Mouse (Mus musculus): ENCODE data around the gene Rsg1.

The Rsg1 gene

DNA sequence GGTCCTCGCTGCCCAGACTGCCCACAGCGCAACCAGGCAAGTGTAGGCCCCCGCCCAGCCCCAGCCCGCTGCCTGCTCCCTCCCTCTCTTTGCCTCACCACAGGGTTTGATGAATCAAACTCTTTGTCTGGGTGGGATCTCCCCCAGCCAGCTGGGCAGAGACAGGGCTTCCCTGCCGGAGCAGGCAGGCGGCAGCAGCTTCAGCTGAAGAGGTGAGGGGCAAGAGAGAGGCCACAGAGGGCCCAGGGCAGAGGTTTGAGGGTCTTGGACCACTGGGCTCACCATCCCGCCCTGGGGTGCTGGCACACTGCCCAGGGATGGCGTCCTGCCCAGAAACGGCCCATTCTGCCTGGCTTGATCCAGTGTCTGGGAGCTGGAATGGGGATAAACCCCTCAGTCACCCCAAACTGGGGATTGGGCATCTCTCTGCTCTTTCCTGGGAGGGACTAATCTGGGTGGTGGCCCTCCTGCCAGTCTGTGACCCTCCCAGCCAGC lies 31.2 kb downstream of the Rsg1 start:
- in situ Hi-C loops (cut with MboI; ENCODE audit: unreplicated experiment in 2 of 2), result loop anchor here in 1 of 2 experiments (10.0 kb wide), 1 partner anchor 460 kb away; no protein-coding TSS in a partner anchor

DNA sequence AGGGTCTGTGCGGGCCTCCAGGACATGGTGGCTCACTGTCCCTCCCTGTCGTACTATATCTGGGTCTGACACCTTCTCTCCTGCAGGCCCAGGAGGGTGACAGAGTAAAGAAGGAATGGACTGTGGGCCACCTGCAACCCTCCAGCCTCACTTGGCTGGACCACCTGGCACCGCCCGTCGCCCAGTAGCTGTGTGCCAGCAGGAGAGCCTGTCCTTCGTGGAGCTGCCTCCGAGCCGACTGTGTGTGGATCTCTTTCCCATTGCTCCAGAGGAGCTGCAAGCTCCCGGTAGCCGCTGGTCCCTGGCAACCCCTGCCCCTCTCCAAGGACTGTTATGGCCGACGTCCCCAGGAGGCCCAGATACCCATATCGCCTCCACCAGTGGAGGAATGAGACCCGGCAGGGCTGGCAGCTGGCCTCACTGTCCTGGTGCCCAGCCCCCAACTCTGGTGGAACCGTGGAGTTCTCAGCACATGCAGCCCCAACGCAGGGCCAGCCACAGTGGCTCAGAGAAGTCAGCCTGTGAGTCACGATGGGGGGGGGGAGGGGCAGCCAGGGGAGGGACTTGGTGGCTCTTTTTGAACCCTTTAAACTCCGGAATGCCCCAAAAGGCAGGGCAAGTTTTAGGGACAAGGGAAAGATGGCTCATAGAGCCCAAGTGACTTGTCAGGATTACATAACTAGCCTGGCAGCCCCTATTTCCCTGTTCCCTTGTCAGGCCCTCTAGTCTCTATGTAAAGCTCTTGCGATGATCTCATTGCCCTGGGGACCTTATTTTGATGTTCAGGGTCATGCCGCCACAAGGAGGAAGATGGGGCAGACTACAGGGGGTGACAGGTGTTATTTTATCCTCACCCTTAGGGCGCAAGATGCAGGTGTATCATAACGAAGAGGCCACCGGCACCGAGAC lies 32.6 kb downstream of the Rsg1 start:
- in situ Hi-C loops (cut with MboI; ENCODE audit: unreplicated experiment in 2 of 2), result loop anchor here in 1 of 2 experiments (10.0 kb wide), 1 partner anchor 462 kb away; no protein-coding TSS in a partner anchor

DNA sequence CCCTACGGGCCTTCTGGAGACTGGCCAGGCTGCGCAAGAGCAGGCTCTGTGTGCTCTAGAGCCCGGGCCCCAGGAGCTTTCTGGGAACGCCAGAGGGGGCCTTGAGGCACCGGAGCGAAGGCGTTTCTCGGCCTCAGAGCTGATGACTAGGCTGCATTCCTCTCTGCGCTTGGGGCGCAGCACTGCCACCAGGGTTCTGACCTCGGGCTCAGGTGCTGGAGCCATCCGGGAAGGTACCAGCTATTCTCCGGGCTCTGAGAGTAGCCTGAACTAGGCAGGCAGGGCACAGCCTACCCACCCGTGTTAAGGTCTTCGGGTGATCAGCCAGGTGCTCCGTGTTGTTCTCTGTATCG lies 33.2 kb downstream of the Rsg1 start:
- in situ Hi-C loops (cut with MboI; ENCODE audit: unreplicated experiment in 2 of 2), result loop anchor here in 1 of 2 experiments (10.0 kb wide), 1 partner anchor 462 kb away; no protein-coding TSS in a partner anchor

DNA sequence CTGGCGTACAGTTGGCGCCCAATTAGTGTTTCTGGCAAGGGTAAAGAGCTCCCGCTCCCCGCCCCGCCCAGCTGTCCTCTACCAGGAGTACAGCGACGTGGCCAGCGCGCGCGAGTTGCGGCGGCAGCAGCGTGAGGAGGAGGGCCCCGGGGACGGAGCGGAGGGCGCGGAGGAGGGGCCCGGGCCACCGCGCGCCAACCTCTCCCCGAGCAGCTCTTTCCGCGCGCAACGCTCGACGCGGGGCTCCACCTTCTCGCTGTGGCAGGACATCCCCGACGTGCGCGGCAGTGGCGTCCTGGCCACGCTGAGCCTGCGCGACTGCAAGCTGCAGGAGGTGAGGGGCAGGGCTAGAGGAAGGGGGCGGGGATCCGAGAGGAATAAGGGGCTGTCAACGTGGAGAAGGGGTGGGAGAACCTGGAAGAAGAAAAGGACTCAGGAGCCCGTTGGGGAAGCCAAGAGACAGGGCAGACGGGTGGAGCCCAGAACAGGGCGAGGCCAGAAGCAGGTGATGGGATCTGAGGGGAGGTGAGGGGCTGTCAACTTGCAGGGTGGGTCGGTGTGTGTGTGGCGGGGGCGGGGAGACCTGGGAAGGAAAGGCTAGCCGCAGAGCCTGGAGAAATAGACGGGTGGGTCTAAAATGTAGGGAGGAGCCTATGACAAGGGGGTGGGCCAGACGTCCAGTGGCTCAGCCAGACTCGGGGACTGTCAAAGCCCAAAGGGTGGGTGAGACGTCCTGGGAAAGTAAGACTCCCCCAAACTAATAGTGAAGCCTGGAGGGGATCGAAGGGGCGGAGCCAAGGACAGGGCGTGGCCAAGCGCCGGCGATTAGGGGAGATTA lies 34.2 kb downstream of the Rsg1 start:
- in situ Hi-C loops (cut with MboI; ENCODE audit: unreplicated experiment in 2 of 2), result loop anchor here in 1 of 2 experiments (10.0 kb wide), 1 partner anchor 463 kb away; no protein-coding TSS in a partner anchor

DNA sequence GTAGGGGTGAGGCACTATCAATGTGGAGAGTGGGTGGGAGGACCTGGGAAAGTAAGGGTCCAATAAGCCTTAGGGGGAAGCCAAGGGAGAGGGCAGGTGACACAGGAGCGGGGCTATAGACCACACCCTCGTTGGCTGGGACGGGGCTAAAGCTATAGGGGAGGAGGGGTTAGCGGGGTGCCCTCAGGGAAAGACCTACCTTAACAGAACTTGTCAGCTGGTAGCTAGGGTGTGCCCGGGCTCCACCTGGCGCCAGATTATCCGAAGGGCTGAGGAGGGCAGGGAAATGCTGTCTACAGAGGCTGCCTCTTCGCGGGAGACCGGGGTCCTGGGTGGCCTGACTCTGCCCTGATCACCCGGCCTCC lies 34.8 kb downstream of the Rsg1 start:
- in situ Hi-C loops (cut with MboI; ENCODE audit: unreplicated experiment in 2 of 2), result loop anchor here in 1 of 2 experiments (10.0 kb wide), 1 partner anchor 464 kb away; no protein-coding TSS in a partner anchor

DNA sequence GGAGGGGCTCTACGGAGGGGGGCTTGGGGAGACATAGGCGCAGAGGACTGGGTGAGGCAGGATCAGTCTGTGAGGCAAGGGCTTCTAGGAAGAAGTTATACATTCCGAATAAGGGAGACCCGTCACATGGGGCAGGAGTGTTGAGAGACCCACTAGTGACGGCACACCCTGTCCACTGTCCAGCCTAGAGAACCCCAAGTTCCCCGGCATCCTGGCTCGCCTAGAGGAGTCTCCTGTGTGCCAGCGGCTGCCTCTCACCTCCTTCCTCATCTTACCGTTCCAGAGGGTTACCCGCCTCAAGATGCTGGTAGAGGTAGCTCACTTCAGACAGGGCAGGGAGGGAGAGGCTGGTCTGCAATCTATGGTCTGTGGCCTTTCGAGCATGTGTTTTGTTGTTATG lies 35.6 kb downstream of the Rsg1 start:
- in situ Hi-C loops (cut with MboI; ENCODE audit: unreplicated experiment in 2 of 2), result loop anchor here in 1 of 2 experiments (10.0 kb wide), 1 partner anchor 465 kb away; no protein-coding TSS in a partner anchor

DNA sequence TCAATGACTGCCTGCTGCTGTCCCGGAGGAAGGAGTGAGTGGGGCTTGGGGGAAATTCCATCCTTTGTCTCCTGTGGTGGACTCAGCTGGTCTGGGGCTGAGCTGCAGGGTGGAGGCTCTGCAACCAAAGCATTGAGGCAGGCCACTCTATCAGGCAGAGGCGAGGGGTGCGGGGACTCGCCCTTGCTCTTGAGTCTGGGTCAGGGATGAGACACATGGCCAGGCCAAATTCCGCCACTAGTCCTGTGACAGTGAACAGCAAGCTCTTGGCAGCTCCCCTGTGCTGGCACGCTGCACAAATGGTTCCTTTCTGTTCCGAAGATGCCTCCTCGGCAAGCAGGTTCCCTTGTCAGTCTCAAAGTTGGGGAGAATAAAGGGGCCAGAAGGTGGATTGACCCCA lies 37.3 kb downstream of the Rsg1 start:
- in situ Hi-C loops (cut with MboI; ENCODE audit: unreplicated experiment in 2 of 2), result loop anchor here in 1 of 2 experiments (25.0 kb wide), 1 partner anchor 336 kb away; no protein-coding TSS in a partner anchor

DNA sequence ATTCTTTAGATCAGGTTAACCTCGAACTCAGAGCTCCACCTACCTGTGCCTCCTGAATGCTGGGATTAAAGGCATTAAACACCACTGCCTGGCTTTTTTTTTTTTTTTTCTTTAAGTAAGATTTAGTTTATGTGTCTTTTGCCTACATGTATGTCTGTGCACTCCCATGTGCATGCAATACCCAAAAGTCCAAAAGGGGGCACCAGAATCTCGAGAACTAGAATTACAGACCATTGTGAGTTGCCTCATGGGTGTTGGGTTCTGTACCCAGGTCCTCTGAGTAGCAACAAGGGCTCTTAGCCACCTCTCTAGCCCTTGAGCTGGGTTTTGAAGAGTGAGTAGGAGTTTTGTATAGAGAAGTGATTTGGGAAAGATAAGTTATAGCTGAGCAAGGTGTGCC lies 38.9 kb downstream of the Rsg1 start:
- in situ Hi-C loops (cut with MboI; ENCODE audit: unreplicated experiment in 2 of 2), result loop anchor here in 1 of 2 experiments (25.0 kb wide), 1 partner anchor 335 kb away; no protein-coding TSS in a partner anchor

DNA sequence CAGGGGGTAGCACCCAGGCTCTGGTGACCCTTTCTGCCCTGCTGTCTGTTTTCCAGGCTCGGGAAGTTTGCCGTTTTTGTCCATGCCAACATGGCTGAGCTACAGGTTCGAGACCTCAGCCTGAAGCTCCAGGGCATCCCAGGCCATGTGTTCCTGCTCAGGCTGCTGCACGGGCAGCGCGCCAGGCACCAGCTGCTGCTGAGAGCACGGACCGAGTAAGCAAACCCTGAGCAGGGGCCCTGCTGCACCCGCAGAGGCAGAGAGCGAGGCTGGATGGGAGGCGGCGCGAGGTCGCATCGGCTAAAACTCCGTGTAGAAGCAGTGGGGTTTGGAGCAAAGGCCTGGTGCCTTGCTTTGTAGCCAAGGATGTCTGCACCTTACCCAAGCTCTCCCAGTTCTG lies 40.5 kb downstream of the Rsg1 start:
- in situ Hi-C loops (cut with MboI; ENCODE audit: unreplicated experiment in 2 of 2), result loop anchor here in 1 of 2 experiments (25.0 kb wide), 1 partner anchor 333 kb away; no protein-coding TSS in a partner anchor

DNA sequence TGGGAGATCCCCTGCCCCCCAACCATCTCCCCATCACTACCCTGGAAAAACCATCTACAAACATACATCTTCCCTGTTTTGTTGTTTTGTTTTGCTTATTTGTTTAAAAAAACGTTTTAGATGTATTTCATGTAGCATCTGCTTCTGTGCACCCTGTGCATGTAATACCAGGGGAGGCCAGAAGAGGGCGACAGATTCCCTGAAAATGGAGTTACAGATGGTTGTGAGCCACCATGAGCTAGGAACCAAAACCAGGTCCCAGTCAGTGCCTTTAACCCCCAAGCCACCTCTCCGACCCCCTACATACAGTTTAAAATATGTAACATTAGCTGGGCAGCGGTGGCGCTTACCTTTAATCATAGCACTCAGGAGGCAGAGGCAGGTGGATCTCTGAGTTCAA lies 43.7 kb downstream of the Rsg1 start:
- in situ Hi-C loops (cut with MboI; ENCODE audit: unreplicated experiment in 2 of 2), result loop anchor here in 1 of 2 experiments (25.0 kb wide), 1 partner anchor 330 kb away; no protein-coding TSS in a partner anchor

DNA sequence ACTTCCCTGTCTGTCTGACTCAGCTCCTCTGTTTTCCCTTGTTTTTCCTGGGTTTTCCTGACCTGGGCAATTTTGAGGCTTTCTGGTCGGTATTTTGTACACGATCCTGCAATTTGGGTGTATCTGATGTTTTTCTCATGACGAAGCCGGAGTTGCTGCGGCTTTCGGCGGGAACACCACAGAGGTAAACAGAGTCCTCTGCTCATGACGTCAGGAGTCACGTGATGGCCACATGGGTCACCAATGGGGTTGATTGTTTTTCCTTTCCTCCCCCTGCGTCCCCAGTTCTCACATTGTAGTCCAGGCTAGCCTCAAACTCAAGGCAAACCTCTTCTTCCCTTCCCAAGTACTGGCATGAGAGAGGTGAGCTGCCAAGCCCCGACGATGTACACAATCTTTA lies 45.7 kb downstream of the Rsg1 start:
- in situ Hi-C loops (cut with MboI; ENCODE audit: unreplicated experiment in 2 of 2), result loop anchor here in 1 of 2 experiments (25.0 kb wide), 1 partner anchor 328 kb away; no protein-coding TSS in a partner anchor

DNA sequence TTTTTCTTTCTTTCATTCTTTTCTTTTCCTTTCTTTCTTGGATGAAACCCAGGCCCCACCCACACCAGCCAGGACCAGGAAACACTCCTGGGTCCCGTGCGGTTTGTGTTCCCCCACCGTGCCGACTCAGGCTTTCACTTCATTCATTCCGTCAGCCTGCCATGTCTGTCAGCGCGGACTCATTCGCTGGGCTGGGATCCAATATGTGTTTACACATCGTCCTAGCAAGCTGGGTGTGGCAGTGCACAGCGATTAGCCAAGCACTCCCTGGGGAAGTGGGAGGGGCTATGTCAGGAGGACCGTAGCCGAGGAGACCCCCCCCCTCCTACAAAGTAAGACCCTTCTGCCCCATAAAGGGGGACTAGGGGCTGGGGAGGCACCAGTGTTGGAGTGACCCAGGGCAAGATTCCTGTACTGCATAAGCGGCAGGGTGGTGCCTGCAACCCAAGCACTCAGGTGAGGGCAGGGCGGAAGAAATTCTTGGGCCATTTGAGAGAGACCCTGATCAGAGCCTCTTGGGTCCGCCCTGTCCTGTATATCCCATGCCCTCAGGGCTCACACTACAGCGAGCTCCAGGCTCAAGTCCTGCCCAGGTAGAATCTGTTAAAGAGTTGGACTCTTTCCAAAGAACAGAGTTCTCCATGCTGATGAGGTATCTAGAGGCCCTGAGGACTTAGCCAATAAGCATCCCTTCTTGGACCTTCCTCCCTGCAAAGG lies 46.4 kb downstream of the Rsg1 start:
- in situ Hi-C loops (cut with MboI; ENCODE audit: unreplicated experiment in 2 of 2), result loop anchor here in 1 of 2 experiments (25.0 kb wide), 1 partner anchor 327 kb away; no protein-coding TSS in a partner anchor

DNA sequence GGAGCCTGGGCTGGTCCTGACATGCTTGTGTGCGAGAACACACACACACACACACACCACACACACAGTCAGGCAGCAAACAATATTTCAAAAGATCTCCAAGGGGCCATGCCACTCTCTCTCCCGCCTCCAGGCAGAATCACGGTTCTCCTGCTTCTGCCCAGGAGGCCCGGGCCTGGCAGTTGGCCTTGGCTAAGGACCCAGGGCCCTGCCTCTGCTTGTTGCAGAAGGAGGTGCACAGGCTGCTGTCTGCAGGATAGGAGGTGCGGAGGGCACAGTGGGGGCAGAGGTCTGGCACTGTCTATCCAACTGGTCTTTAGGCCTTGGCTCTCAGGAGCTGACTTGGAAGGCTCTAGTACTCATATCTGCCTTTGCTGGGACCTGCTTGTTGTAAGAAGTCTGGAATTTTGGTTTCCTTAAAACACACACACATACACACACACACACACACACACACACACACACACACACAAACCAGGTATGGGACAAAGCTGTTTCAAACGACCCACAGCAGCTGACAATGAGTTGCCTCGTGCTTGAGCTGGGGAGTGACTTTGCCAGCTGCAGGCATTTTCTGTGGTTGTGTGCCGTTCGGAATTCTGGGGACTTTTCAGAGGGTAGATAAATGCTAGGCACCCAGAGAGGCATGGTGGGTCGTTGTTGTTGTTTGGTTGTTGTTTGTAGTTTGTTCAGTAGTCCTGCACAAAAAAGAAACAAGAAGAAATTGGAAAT lies 49.3 kb downstream of the Rsg1 start:
- in situ Hi-C loops (cut with MboI; ENCODE audit: unreplicated experiment in 2 of 2), result loop anchor here in 1 of 2 experiments (25.0 kb wide), 1 partner anchor 324 kb away; no protein-coding TSS in a partner anchor

DNA sequence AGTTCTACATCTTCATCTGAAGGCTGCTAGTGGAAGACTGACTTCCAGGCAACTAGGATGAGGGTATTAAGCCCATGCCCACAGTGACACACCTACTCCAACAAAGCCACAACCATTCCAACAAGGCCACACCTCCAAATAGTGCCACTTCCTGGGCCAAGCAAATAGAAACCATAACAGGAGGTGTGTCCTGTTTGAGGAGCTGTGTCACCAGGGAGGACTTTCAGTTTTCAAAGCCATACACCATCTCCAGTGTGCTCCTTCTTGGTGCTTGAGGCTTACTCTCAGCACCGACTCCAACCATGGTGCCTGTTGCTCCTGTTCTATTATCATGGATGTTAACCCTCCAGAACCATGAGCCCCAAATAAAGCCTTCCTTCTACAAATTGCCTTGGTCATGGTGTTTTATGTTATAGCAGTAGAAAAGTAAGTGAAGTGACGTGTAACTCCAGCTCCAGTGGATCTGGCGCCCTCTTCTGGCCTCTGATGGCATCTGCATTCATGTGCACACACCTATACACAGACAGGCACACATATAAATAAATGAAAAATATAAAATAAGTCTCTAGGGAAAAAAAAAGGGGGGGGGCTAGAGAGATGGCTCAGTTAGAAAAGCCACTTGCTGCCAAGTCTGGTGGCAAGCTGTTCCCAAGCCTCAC lies 52.4 kb downstream of the Rsg1 start:
- in situ Hi-C loops (cut with MboI; ENCODE audit: unreplicated experiment in 2 of 2), result loop anchor here in 1 of 2 experiments (25.0 kb wide), 1 partner anchor 321 kb away; no protein-coding TSS in a partner anchor

DNA sequence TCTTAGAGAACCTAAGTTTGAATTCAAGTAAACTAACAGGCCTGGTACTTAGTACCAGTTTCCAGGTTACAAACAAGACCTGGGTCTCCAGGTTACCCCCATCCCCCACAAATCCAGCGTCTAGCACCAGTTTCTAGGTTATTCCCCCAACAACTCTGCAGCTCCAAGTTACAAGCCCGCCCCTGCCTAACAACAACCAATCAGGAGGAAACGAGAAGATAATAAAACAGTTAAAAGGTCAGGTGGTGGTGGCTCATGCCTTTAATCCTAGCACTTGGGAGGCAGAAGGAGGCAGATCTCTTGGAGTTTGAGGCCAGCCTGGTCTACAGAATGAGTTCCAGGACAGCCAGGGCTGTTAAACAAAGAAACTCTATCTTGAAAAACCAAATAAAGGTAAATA lies 53.5 kb downstream of the Rsg1 start:
- in situ Hi-C loops (cut with MboI; ENCODE audit: unreplicated experiment in 2 of 2), result loop anchor here in 1 of 2 experiments (25.0 kb wide), 1 partner anchor 320 kb away; no protein-coding TSS in a partner anchor

DNA sequence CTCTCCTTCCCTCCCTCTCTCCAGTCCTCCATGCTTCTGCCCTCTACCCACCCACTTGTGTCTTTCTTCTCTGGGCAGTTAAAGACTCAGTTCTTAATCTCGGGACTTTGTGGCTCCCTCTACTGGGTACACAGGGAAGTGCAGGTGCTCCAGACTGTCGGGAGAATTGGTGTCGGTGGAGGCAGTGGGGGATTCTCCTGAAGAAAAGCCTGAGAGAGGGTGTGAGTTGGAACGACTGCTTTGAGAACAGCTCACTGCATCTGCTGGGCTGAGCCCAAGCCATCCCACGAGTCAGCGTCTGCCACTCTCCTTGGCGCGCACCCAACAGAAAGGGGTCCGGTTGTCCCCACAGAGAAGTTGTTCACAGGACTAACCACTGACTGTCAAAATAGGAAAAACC lies 54.1 kb downstream of the Rsg1 start:
- in situ Hi-C loops (cut with MboI; ENCODE audit: unreplicated experiment in 2 of 2), result loop anchor here in 1 of 2 experiments (25.0 kb wide), 1 partner anchor 319 kb away; no protein-coding TSS in a partner anchor

DNA sequence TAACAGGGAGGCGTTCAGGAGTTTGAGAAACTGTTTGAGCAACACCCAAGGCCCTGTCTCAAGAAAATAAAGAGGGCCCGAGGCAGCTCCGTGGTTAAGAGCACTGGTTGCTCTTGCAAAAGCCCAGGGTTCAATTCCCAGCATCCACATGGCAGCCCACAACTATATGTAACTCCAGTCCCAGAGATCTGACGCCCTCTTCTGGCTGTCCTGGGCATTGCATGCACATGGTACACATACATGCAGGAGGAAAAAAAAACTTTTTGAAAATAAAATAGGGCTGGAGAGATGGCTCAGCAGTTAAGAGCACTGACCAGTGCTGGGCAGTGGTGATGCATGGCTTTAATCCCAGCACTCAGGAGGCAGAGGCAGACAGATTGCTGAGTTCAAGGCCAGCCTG lies 54.6 kb downstream of the Rsg1 start:
- in situ Hi-C loops (cut with MboI; ENCODE audit: unreplicated experiment in 2 of 2), result loop anchor here in 1 of 2 experiments (25.0 kb wide), 1 partner anchor 319 kb away; no protein-coding TSS in a partner anchor

DNA sequence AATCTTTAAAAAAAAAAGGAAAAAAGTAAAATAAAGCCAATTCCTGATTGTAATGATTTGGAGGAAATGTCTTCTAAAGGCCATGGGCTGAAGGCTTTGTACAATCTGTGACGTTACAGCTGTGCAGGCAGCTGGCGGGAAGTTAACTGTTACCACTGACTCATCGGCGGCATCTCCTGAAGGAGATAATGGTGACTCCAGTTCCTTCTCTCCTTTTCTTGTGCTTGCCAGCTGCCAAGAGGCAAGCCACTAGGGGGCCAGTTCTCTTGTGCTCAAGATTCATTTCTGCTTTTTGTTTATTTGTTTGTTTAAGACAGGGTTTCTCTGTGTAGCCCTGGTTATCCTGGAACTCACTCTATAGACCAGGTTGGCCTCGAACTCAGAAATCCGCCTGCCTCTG lies 55.3 kb downstream of the Rsg1 start:
- in situ Hi-C loops (cut with MboI; ENCODE audit: unreplicated experiment in 2 of 2), result loop anchor here in 1 of 2 experiments (25.0 kb wide), 1 partner anchor 318 kb away; no protein-coding TSS in a partner anchor
